Mouse (Mus musculus) skeletal muscle tissue, adult 2 months (tissue): ENCODE data around the gene Sik3.
"Not testable (repeated sequence)": the region's sequence is repeated elsewhere in the genome, so short reads cannot be mapped to it uniquely, and the experiment has no call there.

Experiments
- DNase-seq: peaks from one replicate; pipeline ENCODE4 v3.0.0-alpha.2; 2012; ENCODE audit warnings: low read depth, low spot score

The Sik3 gene

DNA sequence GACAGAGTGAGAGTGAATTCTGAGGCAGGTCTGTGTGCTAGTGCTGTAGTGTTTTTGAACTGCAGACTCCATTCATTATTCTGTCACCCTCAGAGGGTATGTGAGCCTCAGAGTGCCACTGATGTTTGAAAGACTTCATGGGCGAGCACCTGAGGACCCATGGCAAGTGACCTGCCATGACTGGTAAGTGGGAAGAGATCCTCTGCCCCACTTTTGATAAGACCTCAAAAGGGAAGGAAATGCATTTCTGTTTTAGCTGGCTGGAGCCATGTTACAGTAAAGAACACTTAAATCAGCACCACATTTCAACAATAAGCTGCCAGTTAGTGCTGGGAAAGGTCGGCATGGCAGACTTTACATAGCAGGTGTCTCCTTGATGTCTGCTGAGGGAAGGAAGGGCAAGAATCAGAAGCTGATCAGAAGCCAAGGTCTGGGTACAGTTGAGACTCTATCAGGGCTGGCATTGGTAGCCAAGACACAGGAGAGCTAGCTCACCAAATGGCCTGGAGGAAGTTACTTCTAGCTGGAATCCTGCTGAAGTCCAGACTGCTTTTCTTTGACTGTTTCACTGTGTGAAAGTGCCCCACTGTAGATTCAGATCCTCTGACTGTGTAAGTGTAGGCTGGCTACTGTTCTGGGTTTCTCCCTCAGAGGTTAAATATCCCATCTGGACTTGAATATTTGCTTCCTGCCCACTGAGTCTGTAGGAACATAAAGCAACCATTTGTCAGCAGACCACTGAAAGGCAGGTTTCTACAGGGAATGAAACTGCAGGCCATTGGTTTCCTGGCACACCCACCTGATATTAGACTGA, 138.5 kb downstream of the Sik3 start:
- no peak for DNase-seq

DNA sequence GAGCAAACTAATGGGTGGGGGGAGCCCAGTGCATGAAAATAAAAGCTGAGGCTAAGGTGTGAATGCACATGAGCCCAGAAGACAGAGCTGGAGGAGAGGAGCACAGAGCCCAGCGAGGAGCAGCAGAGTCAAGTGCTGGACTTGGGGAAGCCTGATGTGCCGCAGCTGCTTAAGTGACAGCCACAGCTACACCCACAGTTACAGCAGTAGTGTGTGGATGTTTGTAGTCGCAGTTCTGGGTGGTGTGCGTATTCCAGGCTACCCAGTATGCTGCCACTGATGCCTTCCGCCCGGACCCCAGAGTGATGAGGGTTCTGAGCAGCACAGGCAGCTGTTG, 139.1 kb downstream of the Sik3 start:
- no peak for DNase-seq

DNA sequence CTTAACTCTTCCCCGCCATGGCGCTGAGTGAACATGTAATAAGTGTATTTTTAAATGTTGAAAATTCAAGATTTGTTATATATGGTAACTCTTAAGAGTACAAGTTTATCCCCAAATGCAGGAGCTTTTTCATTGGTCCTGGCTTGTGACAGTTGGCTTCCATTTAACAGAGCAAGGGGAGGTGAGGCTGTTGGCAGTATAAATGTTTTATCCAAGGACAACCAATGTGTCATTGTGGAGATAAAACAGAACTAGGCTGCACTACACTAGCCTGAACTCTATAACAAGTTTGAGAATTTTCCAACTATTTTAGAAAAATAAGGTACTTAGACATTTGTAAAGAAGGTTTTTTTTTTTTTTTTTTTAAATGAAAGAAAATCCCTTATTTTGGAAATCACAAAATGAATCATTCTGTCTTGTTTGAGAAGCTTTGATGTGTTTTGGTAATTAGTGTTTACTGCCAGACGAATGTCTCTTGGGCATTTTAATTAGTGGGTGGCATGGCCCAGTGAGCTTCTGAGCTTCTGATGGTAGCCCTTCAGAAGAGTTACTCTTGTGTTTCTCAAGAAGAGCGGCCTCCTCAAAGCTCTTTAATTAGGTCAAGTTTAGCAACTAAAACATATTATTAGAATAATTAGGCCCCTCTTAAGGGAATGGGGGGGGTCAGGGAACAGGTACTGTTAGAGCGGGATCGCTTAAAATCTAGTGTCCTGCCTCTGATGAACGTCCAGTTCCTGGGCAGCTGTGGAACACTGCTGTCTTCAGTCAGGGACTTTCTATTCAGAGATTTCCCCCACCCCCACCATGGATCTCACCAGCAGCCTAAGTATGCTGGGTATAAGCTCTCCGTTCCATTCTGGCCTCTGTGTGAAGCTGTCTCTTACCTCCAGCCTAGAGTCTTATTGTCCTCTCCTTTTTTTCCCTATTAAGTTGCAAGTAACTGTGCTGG, 139.7 kb downstream of the Sik3 start:
- DNase-seq = no peak

DNA sequence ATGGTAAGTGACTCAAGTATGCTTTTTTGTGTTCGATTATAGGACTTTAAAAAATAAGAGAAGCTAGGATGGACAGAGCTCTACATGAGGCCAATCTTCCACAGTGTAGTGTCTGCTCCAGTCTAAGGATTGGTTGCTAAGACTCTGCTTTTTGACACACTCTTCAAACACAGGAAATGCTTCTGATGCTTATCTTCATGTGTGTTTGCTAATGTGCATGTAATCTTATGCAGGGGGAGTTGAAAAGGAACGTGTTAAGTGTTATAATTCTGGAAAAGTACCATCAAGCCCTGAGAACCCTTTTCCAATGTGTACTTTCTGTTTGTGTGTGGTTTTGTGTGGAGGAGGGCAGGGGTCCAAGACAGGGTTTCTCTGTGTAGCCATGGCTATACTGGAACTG, 141.8 kb downstream of the Sik3 start:
- DNase-seq = no peak

DNA sequence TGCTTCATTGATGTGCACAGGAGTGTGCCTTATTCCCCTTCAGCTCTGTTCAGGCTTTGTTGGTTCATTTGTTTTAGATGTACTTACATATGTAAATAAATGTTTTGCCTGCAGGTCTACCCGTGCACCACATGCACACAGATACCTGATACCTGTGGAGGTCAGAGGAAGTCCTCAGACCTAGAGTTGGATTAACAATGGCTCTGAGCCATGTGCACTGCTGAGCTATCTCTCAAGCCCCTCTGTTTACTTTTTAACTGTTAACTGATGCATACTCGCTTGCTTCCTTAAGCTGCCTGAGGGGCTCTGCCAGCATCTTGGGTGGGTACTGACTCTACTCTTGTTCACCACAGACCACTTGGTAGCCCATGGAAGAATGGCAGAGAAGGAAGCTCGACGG, 142.4 kb downstream of the Sik3 start:
- DNase-seq = no peak

DNA sequence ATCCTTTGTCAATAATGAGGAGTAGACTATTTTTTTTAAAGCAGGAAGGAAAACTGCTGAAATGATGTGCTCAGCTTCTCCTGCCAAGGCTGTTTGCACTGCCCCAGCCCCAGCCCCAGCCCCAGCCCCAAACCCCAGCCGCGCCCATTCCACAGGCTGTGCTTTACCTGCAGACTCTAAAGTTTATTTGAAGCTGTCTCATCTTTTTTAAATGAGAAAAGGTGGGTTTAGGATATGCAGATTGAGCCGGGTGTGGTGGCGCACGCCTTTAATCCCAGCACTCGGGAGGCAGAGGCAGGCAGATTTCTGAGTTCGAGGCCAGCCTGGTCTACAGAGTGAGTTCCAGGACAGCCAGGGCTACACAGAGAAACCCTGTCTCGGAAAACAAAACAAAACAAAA, 143.2 kb downstream of the Sik3 start:
- DNase-seq = not testable (repeated sequence)

DNA sequence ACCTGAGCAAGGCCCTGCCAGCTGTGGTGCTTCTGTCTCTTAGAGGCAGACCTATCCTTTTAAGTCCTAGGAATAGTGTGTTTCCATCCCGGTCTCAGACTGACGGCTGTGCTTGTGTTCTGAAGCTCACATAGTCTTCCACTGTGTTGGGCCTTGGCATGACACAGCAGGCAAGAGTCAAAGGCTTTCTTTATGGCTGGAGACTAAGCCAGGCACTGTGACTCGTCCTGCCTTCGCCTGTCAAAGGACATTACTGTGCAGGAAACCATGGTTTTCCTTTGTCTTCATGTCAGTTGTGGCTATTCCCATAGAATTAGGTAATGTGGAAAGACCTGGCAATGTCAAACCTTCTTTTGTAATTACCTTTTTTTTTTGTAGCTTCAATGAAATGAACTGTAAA, 144.1 kb downstream of the Sik3 start:
- no peak for DNase-seq

DNA sequence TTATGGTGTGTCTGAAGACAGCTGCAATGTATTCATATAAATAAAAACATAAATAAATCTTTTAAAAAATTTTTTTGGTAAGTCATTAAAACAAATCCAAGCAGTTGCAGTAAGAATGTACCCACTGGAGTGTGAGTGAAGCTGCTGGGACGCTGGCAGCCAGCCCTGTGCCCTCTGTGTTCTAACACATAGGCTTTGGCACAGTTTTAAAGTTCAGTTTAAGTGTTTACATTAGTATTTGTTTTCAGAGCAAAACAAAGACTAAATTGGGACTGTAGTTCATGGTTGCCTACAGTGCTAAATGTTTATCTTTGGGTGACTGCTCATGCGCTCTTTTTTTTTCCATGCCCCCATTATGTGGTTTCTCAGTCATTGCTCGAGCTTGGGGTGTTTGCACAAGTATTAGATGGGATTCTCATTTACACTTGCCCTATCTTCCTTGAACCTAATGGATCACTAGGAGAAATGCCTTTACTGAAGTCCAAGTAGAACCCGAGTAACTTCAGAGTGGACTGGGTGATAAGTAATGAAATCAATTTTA, 145.7 kb downstream of the Sik3 start:
- no peak for DNase-seq

DNA sequence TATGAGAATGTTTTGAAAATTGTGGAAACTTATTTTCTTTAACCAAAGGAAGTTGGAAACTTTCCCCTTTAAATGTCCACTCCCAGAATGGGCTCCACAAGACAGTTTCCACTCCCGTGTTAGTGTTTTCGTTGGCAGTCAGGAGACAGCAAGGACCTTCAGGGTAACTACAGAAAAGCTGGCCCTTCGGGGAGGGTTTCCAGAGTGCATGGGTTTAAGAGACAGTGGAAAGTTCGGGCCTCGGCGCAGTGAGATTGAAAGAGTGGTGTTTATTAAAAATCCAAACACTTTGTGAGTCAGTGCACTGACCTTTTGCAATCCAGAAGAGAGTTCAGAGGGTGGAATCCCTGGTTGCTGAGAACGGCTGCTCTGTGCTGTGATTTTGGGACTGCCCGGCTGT, 150.8 kb downstream of the Sik3 start:
- no peak for DNase-seq

DNA sequence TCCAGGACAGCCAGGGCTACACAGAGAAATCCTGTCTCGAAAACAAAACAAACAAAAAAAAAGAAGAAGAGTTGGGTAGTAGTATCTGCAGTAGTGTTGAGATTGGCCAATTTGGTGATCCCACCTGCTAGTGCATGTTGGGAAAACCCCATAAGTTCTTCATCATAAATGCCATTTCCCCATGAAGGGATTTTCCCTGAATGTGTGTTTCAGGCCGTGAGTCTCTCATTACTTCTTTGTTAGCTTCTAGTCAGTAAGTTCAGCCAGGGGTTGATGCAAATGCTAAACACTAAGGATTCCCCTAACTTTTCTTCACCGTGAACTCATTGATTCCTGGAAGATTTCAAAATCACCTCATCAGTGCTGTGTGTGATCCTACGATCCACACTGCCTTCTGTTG, 156.2 kb downstream of the Sik3 start:
- no peak for DNase-seq

DNA sequence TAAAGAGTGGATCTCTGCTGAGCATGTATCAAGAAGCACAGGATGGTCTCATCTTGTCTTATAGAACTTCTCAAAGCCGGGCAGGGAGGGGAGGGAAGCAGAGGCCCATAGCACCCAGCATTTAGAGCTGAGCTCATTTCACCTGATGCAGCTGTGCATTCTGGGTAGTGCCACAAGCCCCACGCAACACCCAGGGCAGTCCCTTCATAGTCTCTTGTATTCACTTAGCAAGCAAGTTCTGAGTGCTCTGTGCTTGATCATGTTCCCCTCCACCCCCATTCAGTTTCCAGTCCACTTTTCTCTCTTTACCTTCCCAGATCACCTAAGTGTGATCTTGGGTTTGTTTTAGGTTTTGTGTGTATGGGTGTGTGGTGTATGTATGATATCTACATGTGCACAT, 159.6 kb downstream of the Sik3 start:
- no peak for DNase-seq

DNA sequence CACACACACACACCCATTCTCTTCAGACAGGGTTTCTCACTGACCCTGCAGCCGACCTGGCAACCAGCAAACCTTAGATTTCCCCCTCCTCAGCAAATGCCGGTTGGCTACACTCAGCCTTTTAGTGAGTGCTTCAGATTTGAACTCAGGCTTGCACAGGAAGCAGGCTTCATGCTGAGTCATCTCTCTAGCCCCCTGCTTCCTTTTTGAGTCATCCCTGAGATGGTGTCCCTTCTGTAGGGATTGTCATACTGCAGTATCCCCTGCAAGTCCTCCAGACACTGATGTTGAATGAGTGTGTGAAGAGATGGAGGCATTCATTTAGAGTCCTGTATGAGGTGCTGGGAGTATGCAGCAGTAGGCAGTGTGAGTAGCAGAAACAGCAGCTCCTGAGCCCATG, 160.3 kb downstream of the Sik3 start:
- no peak for DNase-seq

DNA sequence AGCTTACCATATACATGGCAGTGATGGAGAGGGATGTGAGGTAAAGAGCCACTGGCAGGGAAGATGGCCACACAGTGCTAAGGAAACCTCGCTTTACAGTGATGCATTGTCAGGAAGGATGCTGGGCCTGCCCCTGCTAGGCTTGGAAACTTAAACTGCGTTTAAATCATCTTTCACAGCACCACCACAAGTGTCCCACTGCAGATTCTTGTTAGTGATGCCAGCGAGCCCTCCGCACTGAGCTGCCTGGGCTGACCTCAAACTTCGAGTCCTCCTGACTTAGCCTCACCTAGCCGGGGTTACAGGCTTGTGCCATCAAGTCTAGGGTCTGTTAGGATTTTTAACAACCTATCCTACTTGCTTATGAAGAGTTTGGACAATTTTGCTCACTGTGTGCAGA, 161.3 kb downstream of the Sik3 start:
- DNase-seq = no peak

DNA sequence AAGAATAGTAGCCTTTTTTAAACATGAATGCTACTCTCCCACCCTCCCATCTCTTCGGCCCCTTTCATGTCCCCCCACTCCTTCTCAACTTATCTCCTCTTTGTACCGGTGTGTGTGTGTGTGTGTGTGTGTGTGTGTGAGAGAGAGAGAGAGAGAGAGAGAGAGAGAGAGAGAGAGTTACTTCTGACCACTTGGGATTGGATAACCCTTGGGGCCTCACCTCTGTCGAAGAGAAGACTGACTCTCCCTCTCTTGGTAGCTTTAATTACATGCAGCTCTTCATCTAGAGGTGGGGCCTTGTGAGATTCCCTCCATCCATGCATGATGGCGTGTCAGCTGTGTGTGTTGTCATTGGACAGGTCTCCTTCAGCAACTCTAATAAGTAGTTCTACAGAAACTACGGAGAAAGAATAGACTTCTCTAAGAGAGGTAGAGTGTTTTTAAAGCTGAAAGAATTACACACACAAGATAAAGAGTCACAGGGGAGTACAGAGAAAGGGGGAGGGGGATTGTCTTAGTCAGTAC, 162.2 kb downstream of the Sik3 start:
- no peak for DNase-seq

DNA sequence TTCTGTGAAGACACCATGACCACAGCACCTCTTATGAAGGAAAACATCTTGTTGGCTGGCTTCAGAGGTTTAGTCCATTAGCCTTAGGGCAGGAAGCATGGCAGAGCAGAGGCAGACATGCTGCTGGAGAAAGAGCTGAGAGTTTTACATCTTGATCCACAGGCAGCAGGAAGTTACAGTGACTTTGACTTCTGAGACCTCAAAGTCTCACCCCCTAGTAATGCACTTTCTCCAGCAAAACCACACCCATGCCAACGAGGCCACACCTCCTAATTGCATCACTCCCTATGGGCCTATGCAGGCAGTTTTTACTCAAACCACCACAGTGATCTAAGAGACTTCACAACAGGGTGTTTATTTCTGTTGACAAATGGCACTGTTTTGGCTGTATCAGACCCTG, 162.7 kb downstream of the Sik3 start:
- DNase-seq = no peak

DNA sequence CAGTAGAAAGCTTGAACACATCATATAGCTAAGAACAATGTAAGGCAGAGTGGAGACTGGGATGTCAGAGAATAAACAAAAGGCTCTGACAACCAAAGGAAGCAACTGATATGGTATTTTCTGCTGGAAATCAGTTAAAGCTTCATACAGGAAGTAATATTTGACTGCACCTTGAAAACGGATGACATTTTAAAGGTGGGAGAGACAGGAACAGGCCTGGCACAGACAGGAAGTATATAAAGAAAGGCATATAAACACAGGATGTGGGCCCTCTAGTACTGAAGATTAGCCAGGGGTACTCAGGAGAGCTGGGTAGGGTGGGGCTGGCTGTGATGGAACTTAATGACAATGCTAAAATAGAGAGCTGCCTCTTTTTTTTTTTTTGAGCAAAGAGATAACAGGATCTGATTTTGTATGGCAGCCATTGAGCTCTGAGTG, 163.3 kb downstream of the Sik3 start:
- DNase-seq = no peak

DNA sequence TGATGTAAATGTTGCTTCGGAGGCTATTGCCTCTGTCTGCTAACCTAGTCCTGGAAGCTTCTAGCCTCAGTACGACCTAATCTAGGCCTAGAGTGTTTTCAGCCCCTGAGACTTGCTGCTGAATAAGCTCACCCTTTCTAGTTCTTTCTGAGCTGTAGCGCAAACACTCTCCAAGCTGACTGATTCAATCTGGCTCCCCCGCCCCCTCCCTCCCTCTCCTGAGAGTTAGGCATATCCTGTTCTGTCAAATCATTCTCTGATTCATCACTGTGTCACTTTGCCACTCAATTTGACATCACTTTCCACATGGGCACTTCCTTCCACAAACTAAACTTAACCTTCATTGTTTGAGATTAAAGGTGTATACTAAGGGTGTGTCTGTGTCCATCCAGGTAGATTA, 164.0 kb downstream of the Sik3 start:
- no peak for DNase-seq

DNA sequence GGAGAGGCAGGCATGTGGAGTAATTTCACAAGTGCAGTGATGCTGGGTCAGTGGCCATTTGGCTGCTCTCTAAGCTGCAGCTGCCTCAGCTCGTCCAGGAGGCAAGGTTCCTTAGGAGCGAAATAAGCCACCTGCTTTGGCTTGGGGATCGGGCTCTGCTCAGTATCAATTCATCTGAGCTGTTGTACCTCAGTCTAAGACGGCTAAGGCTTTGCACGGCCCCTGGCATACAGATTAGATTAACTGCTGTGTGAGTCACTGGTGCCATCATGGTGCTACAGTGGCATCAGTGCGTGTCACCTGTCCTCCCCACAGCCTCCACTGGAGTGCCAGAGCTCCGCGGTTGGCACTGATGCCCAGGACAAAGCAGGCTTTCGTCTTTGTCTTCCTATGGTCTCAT, 166.0 kb downstream of the Sik3 start:
- no peak for DNase-seq

DNA sequence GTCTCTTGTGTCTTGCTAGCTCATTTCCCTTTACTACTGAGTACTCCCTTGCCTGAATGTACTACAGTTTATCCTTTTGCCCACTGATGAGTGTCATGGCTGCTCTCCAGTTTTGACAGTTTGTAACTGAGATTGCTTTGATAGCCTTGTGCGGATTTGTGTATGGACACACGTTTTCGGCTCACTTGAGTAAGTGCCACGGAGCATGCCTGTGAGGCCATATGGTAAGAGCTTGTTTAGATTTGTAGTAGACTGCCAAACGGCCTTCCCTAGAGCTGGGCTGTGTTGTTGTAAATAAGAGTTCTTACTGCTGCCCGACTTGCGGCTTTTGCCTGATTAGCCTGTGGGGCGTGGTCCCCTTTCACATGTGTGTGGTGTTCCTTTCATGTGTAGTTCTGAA, 168.7 kb downstream of the Sik3 start:
- DNase-seq = no peak

DNA sequence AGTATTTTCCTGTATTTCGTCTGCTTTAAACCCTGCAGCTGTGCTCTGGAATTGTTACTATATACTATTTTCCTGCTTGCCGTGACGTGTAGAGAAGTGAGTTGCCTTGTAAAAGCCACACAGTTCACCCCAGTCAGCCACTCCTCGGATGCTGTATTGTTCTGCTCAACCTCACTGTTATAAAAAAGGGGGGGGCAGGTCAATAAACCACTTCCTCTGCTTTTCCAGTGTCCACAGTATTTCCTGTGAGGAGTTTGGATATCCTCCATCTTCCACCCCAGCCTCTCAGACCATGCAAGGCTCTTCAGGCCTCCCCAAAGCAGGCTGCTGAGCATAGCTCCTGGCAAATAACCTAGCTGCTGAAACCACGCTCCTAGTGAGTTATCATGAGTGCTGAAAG, 171.9 kb downstream of the Sik3 start:
- no peak for DNase-seq

DNA sequence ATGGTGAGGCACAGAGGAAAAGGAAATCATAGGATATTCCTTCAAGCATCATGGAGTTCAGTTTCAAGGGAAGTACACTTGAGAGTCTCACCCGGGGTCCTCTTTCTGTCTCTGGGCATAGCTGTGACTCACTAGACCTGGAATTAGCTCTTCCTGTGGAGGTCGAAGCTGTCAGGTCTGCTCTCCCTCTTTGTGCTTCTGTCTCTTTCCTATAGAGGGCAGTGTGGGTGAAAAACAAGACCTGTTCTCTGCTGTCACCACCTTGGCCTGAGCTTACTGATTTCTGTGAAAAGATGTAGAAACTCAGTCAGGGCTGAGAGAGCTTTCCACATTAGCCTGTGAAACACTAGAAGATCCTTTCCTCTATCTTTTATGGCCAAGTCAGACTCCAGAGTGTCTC, 172.6 kb downstream of the Sik3 start:
- DNase-seq = no peak

DNA sequence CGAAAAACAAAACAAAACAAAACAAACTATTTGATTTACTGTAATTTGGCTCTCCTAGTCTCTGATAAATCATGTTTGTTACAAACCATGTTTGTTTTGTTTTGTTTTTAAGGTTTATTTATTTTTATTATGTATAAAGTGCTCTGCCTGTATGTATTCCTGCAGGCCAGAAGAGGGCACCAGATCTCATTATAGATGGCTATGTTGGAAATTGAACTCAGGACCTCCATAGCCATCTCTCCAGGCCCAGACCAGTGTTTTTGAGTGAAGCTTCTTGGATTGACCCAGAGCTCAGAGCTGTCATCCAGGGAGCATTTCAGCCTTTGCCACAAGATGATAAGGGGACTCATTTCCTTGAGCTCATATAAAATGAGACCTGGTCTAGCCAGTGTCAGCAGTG, 173.8 kb downstream of the Sik3 start:
- DNase-seq = no peak

DNA sequence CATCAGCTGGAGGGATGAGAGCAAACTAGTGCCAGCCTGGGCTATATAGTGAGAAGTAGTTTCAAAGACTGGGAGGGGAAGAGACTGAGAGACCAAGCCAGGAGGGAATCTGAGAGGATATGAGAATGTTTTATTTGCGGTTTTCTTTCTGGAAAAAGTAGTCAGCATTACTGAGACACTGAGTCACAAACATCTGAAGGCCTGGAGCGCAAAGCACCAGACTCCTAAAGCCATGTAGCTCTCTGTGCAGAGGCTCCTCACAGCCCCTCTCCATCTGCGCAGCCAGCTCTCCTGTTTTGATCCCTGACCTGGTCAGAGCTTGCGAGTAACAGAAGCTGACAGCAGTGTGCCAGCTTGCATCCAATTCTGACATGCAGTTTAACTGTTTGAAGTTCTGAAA, 175.8 kb downstream of the Sik3 start:
- DNase-seq = no peak
